Mouse (Mus musculus): ENCODE measurements at regions not wholly inside any gene's neighbourhood (a gene's known extent, or its start where the extent isn't known, plus 50 kb on each side); places are given as distances from the start of the nearest gene placed in this dataset.

- TF ChIP-seq CTCF (IDR thresholded peaks at IDR 0.05; ENCODE audit: control insufficient read depth, insufficient read depth, low read length): no peak
- TF ChIP-seq POLR2A (IDR thresholded peaks at IDR 0.05; ENCODE audit: borderline replicate concordance, control insufficient read depth, low read depth, low read length): no peak
Measured at GRCm38 (mm10) chr10:16608339-16608738, 1114.7 kb upstream of the Cited2 start.

All from bone marrow, adult 2 months (tissue).